Mouse (Mus musculus): ENCODE measurements around the gene Pfkfb1.

DNA sequence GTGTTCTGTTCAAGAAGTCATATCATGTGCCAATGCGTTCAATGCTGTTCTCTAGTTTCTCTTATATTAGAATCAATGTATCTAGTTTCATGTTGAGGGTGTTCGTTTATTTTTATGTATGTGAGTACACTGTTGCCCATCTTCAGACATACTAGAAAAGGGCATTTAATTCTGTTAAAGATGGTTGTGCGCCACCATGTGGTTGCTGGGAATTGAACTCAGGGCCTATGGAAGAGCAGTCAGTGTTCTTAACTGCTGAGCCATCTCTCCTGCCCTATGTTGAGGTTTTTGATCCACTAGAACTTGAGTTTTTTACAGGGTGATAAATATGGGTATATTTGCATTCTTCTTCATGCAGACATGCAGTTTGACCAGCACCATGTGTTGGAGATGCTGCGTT, 74.8 kb downstream of the Pfkfb1 start:
- TF ChIP-seq CTCF (IDR thresholded peaks at IDR 0.05; ENCODE audit: insufficient read depth, low read length) (no peak), POLR2A (IDR thresholded peaks at IDR 0.05; ENCODE audit: borderline replicate concordance, extremely low read depth, low read depth, low read length) (no peak)
